Mouse (Mus musculus): Measurements from ENCODE around the gene Rap1gap.

The Rap1gap gene

DNA sequence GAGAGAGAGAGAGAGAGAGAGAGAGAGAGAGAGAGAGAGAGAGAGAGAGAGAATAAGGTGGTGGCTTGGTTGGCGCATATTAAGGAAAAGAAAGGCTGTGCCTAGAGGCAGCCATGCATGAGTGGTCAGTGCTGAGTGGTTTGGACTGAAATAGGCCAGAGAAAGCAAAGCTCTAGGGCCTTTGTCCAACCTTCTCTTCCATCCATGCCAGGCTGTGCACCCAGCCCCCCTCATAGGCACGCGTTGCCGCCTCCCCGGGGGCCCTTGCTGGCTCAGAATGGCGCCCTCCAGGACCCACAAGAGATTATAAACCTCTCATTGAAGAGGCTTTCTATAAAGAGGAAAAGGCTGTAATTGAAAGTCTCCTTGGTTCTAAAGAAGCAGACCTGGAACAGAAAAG lies 3.0 kb upstream of the Rap1gap start:
- DNase-seq (ENCODE audit: low read depth, low spot score) = no peak

GRCm38 (mm10) chr4:137663491-137663890 lies 1.0 kb upstream of the Rap1gap start:
- DNase-seq (ENCODE audit: low read depth, low spot score) = no peak

- no peak for DNase-seq (ENCODE audit: low read depth, low spot score)
Measured at GRCm38 (mm10) chr4:137664980-137665675, 602 bp downstream of the Rap1gap start.

DNA sequence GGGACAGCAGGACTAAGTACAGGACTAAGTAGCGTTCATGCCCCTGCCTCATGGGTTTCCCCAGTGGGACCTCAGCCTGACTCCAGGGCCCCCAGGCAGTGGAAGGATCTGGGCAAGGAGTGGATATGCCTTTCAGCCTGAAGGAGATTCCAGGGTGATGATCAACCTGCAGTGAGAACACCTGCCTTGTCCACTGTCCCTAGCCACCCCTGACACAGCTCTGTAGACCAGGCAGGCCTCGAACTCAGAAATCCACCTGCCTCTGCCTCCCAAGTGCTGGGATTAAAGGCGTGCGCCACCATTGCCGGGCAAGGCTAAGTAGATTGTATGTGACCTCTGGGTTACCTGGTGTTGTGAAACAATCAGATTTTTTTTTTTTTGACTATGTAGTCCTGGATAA lies 1.3 kb downstream of the Rap1gap start:
- DNase-seq (ENCODE audit: low read depth, low spot score) = no peak

DNA sequence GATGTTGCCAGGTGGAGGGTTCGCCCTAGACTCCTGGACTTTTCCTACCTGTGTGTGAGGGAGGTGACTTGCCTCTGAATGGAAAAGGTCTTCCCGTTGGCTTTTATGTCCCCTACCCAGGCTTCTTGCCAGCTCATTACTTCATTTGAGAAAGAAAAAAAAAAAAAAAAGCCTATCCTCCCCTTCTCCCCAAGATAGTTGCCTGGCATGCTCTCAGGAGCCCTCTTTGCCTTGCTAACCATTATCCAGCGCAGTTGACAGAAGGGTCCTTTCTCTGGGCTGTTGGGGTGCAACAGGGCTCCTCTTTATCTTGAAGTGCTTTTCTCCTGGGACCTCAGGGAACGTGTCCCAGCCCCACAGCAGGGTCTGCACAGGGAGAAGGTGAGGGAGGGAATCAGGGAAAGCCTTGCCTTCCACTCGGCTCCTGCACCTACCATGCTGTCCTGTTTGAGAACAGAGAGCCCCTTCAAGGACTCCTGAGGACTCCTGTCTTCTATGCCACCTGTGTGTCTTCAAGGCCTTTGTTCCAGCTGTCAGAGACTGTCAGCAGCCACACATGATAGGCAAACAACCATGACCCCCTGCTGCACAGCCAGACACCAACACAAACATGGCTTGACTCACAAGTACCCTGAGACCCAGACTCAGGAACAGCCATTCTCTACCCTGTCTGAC lies 1.9 kb downstream of the Rap1gap start:
- no peak for DNase-seq (ENCODE audit: low read depth, low spot score)

- no peak for DNase-seq (ENCODE audit: low read depth, low spot score)
Measured at GRCm38 (mm10) chr4:137666958-137667345, 2.4 kb downstream of the Rap1gap start.

GRCm38 (mm10) chr4:137667747-137668146 lies 3.2 kb downstream of the Rap1gap start:
- no peak for DNase-seq (ENCODE audit: low read depth, low spot score)

GRCm38 (mm10) chr4:137671711-137672500 lies 7.4 kb downstream of the Rap1gap start:
- no peak for DNase-seq (ENCODE audit: low read depth, low spot score)

DNA sequence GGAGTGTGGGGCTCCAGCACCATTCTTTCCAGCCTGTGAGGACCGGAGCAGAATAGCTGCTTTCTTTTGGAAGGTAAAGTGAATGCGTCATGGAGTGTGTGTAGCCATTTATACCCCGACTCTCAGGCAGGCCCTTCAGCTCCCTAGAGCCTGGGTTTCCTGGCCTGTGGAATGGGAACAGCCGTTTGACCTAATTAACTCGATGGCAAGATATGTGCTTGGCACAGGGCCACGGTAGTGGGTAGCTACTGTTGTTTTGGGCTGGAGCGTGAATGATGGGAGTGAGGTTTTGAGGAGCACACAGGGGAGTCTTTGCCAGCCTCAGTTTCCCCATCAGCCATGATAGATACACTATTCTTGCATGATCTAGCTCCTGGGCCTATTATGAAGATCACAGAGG lies 11.0 kb downstream of the Rap1gap start:
- no peak for DNase-seq (ENCODE audit: low read depth, low spot score)

GRCm38 (mm10) chr4:137676057-137676456 lies 11.5 kb downstream of the Rap1gap start:
- peak; percentile 55 for DNase-seq (ENCODE audit: low read depth, low spot score)

GRCm38 (mm10) chr4:137676700-137677484 lies 12.4 kb downstream of the Rap1gap start:
- no peak for DNase-seq (ENCODE audit: low read depth, low spot score)

DNA sequence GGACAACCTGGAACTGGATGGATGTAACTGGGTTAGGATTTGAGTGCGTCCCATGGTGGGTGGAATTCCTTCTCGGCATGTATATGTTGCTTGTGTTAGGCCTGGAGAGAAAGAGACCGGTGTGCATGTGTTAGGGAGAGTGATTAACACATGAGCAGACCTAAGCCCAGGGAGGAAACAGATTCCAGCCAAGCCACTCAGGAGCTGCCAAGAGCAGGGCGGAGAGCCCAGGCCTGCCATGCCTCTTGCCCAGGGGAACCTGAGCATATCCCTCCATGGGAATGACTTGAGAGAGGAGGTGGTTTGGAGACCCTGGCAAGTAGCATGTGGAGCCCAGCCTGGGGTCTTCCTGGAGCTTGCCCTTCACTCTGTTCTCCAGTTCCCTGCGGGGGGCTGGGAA lies 13.4 kb downstream of the Rap1gap start:
- no peak for DNase-seq (ENCODE audit: low read depth, low spot score)

- no peak for DNase-seq (ENCODE audit: low read depth, low spot score)
Measured at GRCm38 (mm10) chr4:137678568-137678967, 14.0 kb downstream of the Rap1gap start.

DNA sequence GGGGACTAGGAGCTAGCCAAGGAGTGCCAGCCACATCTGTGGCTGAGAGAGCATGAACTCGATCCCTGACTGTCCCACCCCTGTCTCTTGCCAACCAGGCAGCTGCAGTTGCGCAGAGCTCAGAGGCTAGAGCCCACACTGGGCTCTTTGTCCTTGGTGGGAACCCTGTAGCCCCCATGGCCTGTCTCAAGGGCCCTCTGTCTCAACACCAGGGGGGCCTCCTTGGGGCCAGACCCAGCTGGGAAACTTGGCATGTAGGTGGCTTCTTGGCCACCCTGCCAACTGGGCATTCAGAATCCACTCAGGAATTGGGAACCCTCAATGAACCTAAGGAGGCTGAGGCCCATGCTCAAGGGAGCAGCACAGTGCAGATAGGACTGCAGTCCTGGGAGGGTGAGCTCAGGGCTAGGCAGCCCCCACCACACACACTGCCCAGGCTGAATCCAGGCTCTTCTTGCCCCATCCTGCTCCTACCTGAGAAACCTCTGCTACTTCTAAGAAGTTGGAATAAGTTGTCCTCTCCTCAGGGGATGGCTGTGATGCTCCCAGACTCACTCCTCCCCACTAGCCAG lies 15.5 kb downstream of the Rap1gap start:
- no peak for DNase-seq (ENCODE audit: low read depth, low spot score)

GRCm38 (mm10) chr4:137680721-137681120 lies 16.2 kb downstream of the Rap1gap start:
- DNase-seq (ENCODE audit: low read depth, low spot score) = no peak

- DNase-seq (ENCODE audit: low read depth, low spot score) = no peak
Measured at GRCm38 (mm10) chr4:137681408-137682104, 17.0 kb downstream of the Rap1gap start.

- no peak for DNase-seq (ENCODE audit: low read depth, low spot score)
Measured at GRCm38 (mm10) chr4:137682961-137683453, 18.5 kb downstream of the Rap1gap start.

DNA sequence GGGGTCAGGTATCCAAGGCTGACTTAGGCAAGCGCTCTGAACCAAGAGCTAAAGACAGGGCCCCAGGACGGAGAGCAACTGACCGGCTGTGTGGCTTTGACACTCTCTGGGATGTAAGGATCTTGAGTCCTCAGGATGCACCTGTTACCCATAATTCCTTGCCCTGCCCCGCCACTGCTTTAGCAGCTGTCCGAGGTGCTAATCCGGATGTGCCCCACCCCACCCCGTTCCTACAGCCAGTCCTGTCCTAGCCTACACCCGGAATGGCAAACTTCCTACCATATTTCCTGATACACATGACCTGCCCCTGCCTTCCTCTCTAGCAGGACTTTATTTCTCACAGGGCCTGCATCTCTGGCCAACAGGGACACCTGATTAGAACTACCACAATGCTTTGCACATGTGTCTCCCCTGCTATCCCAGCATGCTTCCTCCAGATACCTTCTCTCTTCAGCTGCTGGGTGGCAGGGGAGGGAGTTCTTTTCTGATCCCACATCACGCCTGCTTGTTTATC lies 20.4 kb downstream of the Rap1gap start:
- no peak for DNase-seq (ENCODE audit: low read depth, low spot score)

GRCm38 (mm10) chr4:137686303-137686702 lies 21.8 kb downstream of the Rap1gap start:
- no peak for DNase-seq (ENCODE audit: low read depth, low spot score)

DNA sequence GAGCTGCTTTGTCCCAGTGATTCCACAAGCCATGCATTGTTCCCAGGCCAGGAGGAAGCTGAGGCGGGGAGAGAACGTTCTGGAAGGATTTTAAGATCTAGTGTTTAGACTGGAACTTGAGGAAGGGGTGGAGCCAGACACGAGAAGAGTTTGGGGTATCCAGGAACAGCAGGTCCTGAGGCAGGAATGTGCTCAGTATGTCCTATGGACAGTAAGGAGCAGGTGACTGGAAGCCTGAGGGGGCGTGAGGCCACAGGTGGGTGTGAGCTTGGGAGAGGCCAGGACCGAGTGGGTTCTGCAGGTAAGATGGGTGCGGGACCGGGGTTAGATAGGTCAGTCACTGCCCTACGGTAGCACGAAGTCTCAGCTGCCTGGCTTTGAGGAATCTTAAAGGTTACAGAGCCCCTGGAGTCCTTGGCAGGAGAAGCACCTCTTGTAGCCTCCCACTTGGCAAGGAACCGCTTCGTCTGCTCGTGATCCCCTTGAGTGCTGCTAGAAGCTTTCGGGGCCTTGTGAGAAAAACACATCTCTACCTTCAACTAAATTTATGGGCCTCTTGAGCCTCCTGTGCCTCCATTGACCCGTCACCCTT lies 22.8 kb downstream of the Rap1gap start:
- DNase-seq (ENCODE audit: low read depth, low spot score) = no peak

All from CD4-positive helper T cell, adult 2 months (primary cell).